Mouse (Mus musculus) myocyte (in vitro differentiated cells): ENCODE results near the gene Kirrel3. TPM values are rescaled to one million over a fixed set of nuclear protein-coding genes. Genes with fewer than 3 reads are reported as not detected.

ENCODE experiments used
- H3K27me3 ChIP-seq: one replicate; pipeline ENCODE4 v1.6.1; 2011; ENCODE audit not compliant: control insufficient read depth, insufficient read depth, insufficient read length
- H3K36me3 ChIP-seq: one replicate; pipeline ENCODE4 v1.6.1; 2011; ENCODE audit not compliant: control insufficient read depth, insufficient read depth
- H3K4me2 ChIP-seq: one replicate; pipeline ENCODE4 v1.6.1; 2011; ENCODE audit warnings: low read depth, control low read depth
- H3K4me3 ChIP-seq: one replicate; pipeline ENCODE4 v1.5.1; 2011; ENCODE audit warnings: mild to moderate bottlenecking, control low read depth, moderate library complexity
- H3K79me2 ChIP-seq: one replicate; pipeline ENCODE4 v1.6.1; 2011; ENCODE audit not compliant: control insufficient read depth, insufficient read depth
- H3ac ChIP-seq: one replicate; pipeline ENCODE4 v1.6.1; 2011; ENCODE audit not compliant: control insufficient read depth, insufficient read length
- CEBPB ChIP-seq: IDR thresholded peaks from 2 replicates; pipeline ENCODE4 v1.6.1; 2011; ENCODE audit warnings: mild to moderate bottlenecking, moderate library complexity; ENCODE audit not compliant: poor library complexity, insufficient read depth, severe bottlenecking
- E2F4 ChIP-seq: IDR thresholded peaks from one replicate; pipeline ENCODE4 v1.6.1; 2011; ENCODE audit warnings: mild to moderate bottlenecking, control low read depth, moderate library complexity; ENCODE audit not compliant: insufficient read depth
- MAX ChIP-seq: IDR thresholded peaks from one replicate; pipeline ENCODE4 v1.6.1; 2011; ENCODE audit warnings: low read depth, mild to moderate bottlenecking, control low read depth
- MYOD1 ChIP-seq, 3 experiments: IDR thresholded peaks; one replicate each; pipeline ENCODE4 v1.6.1; 2011; ENCODE audit warnings: control low read depth in 2 of 3, low read depth in 2 of 3, mild to moderate bottlenecking in 2 of 3, moderate library complexity in 1 of 3; ENCODE audit not compliant: insufficient read length in 2 of 3, control insufficient read depth in 1 of 3
- MYOG ChIP-seq, 3 experiments: IDR thresholded peaks; one replicate each; pipeline ENCODE4 v1.6.1; 2011; ENCODE audit warnings: control low read depth in 2 of 3, low read depth in 2 of 3, mild to moderate bottlenecking in 2 of 3; ENCODE audit not compliant: insufficient read length in 2 of 3, control insufficient read depth in 1 of 3, insufficient read depth in 1 of 3
- POLR2A ChIP-seq: IDR thresholded peaks from one replicate; pipeline ENCODE4 v1.6.1; 2011; ENCODE audit warnings: low read depth, mild to moderate bottlenecking, control low read depth, moderate library complexity; ENCODE audit not compliant: insufficient read length
- POLR2AphosphoS2 ChIP-seq: IDR thresholded peaks from one replicate; pipeline ENCODE4 v1.6.1; 2011; ENCODE audit warnings: low read depth, control low read depth; ENCODE audit not compliant: insufficient read length
- REST ChIP-seq: IDR thresholded peaks from one replicate; pipeline ENCODE4 v1.6.1; 2011; ENCODE audit warnings: mild to moderate bottlenecking, control low read depth, moderate library complexity; ENCODE audit not compliant: insufficient read depth, insufficient read length
- SRF ChIP-seq: IDR thresholded peaks from one replicate; pipeline ENCODE4 v1.6.1; 2011; ENCODE audit warnings: low read depth; ENCODE audit not compliant: control insufficient read depth, insufficient read length
- TCF12 ChIP-seq: IDR thresholded peaks from one replicate; pipeline ENCODE4 v1.6.1; 2011; ENCODE audit warnings: mild to moderate bottlenecking, control low read depth; ENCODE audit not compliant: poor library complexity, insufficient read depth, severe bottlenecking
- TCF3 ChIP-seq: IDR thresholded peaks from one replicate; pipeline ENCODE4 v1.6.1; 2011; ENCODE audit warnings: low read depth, control low read depth; ENCODE audit not compliant: insufficient read length
- USF1 ChIP-seq: IDR thresholded peaks from one replicate; pipeline ENCODE4 v1.6.1; 2011; ENCODE audit warnings: low read depth, mild to moderate bottlenecking, control low read depth, moderate library complexity
- polyA plus RNA-seq: library from polyadenylated mRNA; unstranded; fragments of >200 nt; fragmentation: generic; extraction: Trizol; gene quantifications from one replicate; pipeline ENCODE4 v1.2.1, GENCODE M21; 2012; ENCODE audit warnings: missing spikeins

Kirrel3 gene
- polyA plus RNA-seq, 1 experiment: 2.8 TPM

DNA sequence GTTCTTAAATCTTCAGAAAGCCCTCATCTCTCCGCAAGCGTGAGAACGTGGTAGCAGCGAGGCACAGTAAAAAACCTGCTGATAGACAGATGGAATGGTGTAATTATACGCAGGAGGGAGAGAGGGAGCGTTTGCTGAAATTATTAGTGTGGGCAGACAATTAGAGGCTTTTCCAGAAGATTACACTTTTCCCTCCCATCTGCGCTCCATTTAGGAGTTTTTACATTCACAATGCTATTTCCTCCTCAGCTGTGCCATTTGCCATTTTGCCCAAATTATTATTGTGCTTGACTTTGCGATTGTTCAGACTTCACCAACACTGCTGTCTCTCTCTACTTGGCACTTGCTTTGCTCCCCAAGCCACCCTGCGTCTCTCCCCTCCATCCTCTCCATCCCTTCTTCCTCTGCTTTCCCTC, 286.3 kb downstream of the Kirrel3 start:
- H3K79me2 ChIP-seq: no peaks in the 10 kb centered on the region
- no peaks in the 10 kb centered on the region for H3K36me3 ChIP-seq
- TF ChIP-seq USF1: no peak
- no peak for TF ChIP-seq POLR2AphosphoS2
- TF ChIP-seq SRF: no peak
- no peak for TF ChIP-seq TCF12
- TF ChIP-seq MAX: no peak
- TF ChIP-seq MYOD1 (IDR thresholded peaks at IDR 0.05; ENCODE audit: control insufficient read depth in 1 of 3, insufficient read length in 2 of 3, low read depth in 2 of 3): no peak
- TF ChIP-seq TCF3: no peak
- TF ChIP-seq MYOG (IDR thresholded peaks at IDR 0.05; ENCODE audit: control insufficient read depth in 1 of 3, insufficient read depth in 1 of 3, insufficient read length in 2 of 3, low read depth in 2 of 3): no peak
- TF ChIP-seq E2F4: no peak
- TF ChIP-seq REST: no peak
- TF ChIP-seq CEBPB: no peak
- no peak for TF ChIP-seq POLR2A
- no peak overlapping the region for H3K4me2 ChIP-seq
- H3K4me3 ChIP-seq: no peak overlapping the region
- H3K27me3 ChIP-seq: no peaks in the 10 kb centered on the region
- H3ac ChIP-seq: no peak overlapping the region

DNA sequence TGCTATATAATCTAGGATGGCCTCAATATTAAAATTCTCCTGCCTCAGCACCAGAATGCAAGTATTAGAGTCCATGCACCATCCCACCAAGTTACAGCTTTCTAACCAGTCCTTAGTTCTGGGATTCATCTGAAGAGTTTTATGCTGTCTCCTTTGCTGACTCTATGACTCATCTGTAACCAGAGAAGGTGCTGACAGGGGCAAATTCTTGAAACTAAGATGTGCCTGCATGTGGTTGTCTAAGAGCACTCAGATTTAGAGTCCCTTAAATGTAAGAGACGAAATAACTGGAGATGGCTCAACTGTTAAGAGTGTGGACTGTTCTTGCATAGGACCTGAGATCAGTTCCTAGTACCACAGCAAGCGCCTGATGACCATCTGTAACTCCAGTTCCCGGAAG, 295.7 kb downstream of the Kirrel3 start:
- Histone ChIP-seq H3K4me3 (no peak overlapping the region), H3K4me2 (no peak overlapping the region), H3K79me2 (no peaks in the 10 kb centered on the region), H3K27me3 (no peaks in the 10 kb centered on the region), H3ac (no peak overlapping the region), H3K36me3 (no peaks in the 10 kb centered on the region)
- TF ChIP-seq POLR2A (no peak), TCF3 (no peak), MAX (no peak), MYOD1 (IDR thresholded peaks at IDR 0.05; ENCODE audit: control insufficient read depth in 1 of 3, insufficient read length in 2 of 3, low read depth in 2 of 3) (no peak), MYOG (IDR thresholded peaks at IDR 0.05; ENCODE audit: control insufficient read depth in 1 of 3, insufficient read depth in 1 of 3, insufficient read length in 2 of 3, low read depth in 2 of 3) (no peak)

DNA sequence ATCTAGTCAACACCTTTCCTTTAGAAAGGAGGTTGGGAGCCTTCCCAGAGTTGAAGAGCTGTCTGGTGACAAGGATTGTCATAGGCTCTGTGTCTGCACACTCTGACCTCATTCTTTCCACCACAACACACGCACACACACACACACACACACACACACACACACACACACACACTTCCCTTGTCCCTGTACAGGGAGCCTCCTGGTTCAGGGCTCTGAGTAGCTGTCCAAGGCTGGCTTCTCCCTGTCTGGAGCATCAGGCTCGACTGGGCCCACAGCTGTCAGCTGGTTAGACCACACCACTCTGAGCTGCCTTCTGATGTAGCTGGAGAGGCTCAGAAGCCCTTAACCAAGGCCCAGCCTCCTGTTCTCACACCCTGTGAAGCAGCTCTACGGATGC, 302.2 kb downstream of the Kirrel3 start:
- no peak for TF ChIP-seq TCF3
- TF ChIP-seq MYOD1 (IDR thresholded peaks at IDR 0.05; ENCODE audit: control insufficient read depth in 1 of 3, insufficient read length in 2 of 3, low read depth in 2 of 3): no peak
- no peak for TF ChIP-seq TCF12
- TF ChIP-seq POLR2A: no peak
- TF ChIP-seq REST: no peak
- no peak for TF ChIP-seq MYOG (IDR thresholded peaks at IDR 0.05; ENCODE audit: control insufficient read depth in 1 of 3, insufficient read depth in 1 of 3, insufficient read length in 2 of 3, low read depth in 2 of 3)
- TF ChIP-seq USF1: no peak
- no peak for TF ChIP-seq POLR2AphosphoS2
- no peak for TF ChIP-seq SRF
- TF ChIP-seq E2F4: no peak
- no peak for TF ChIP-seq CEBPB
- no peak for TF ChIP-seq MAX
- Histone ChIP-seq H3K79me2 (no peaks in the 10 kb centered on the region), H3ac (no peak overlapping the region), H3K27me3 (no peaks in the 10 kb centered on the region), H3K4me3 (no peak overlapping the region), H3K36me3 (no peaks in the 10 kb centered on the region), H3K4me2 (no peak overlapping the region)

DNA sequence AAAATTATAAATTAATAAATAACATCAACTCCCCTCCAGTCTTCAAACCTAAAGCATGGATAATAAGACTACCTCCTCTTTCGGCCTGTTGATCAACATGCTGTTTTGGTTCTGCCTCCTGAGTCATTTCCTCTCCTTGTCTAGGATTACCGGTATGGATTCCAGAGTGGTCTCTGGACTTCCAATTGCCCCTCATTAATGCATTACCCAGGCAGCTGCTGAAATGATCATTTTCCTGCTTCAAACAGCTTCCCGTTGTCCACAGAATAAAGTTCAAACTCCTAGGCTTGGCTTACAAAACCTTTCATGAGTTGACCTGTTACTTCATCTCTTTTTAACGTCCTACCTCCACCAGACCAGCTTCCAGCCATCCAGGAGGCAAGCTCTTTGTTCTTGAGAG, 309.5 kb downstream of the Kirrel3 start:
- H3K36me3 ChIP-seq: no peaks in the 10 kb centered on the region
- no peak overlapping the region for H3K4me3 ChIP-seq
- no peaks in the 10 kb centered on the region for H3K79me2 ChIP-seq
- H3K27me3 ChIP-seq: no peaks in the 10 kb centered on the region
- TF ChIP-seq REST (no peak), MAX (no peak), TCF12 (no peak), MYOG (IDR thresholded peaks at IDR 0.05; ENCODE audit: control insufficient read depth in 1 of 3, insufficient read depth in 1 of 3, insufficient read length in 2 of 3, low read depth in 2 of 3) (no peak), MYOD1 (IDR thresholded peaks at IDR 0.05; ENCODE audit: control insufficient read depth in 1 of 3, insufficient read length in 2 of 3, low read depth in 2 of 3) (no peak), SRF (no peak), POLR2A (no peak), TCF3 (no peak), E2F4 (no peak), CEBPB (no peak), USF1 (no peak)
- no peak overlapping the region for H3K4me2 ChIP-seq
- no peak overlapping the region for H3ac ChIP-seq

DNA sequence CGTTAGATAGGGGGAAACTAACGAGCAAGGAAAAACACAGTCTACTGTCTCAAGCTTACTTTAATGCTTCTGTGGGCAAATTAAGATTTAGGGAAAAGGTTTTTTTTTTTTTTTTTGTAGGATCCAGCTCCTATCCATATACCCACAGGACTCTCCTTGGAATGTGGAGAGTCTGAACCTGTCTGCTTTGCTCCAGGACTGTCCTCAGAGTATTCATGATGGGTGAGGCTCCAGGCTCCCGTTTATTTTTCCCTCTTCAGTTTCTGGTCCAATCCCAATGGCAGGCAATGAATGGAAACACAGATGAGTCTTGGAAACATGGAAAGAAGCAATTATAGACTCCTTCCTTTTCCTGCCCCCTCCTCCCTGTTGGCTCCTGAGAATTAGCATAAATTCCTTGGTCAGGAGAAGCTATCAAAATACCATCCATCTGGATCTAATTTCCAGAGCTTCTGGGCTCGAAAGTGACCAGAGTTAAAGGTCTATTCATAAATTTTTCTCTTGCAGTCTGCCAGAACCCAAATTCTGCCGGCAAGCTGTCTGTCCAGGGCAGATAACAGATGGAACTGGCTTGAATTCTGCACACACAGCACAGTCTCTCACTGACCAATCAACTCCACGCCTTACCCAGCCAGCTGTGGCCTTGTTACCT, 312.1 kb downstream of the Kirrel3 start:
- H3K79me2 ChIP-seq: no peaks in the 10 kb centered on the region
- no peak overlapping the region for H3K4me3 ChIP-seq
- H3ac ChIP-seq: no peak overlapping the region
- H3K36me3 ChIP-seq: no peaks in the 10 kb centered on the region
- no peaks in the 10 kb centered on the region for H3K27me3 ChIP-seq
- H3K4me2 ChIP-seq: no peak overlapping the region
- TF ChIP-seq CEBPB (no peak), TCF3 (no peak), MYOG (IDR thresholded peaks at IDR 0.05; ENCODE audit: control insufficient read depth in 1 of 3, insufficient read depth in 1 of 3, insufficient read length in 2 of 3, low read depth in 2 of 3) (no peak), REST (no peak), SRF (no peak), POLR2AphosphoS2 (no peak), E2F4 (no peak), MAX (no peak), USF1 (no peak)
